Mouse (Mus musculus) lung, embryonic 15.5 days (tissue): ENCODE results near the gene Scfd1. TPM values are rescaled to one million over a fixed set of nuclear protein-coding genes. Genes with fewer than 3 reads are reported as not detected.

Experiments used
- ATAC-seq: fragments of 200-750 bp; cut with Nextera tagmentation; 2 replicates; pipeline ENCODE4 v1.8.0; 2017; ENCODE audit warnings: moderate number of reproducible peaks, borderline replicate concordance; ENCODE audit not compliant: low FRiP score, low TSS enrichment; ENCODE audit errors: extremely low read depth
- H3K27ac ChIP-seq: fragments of 300-500 bp; sonication (generic); 2 replicates; pipeline ENCODE4 v1.5.1; 2015; ENCODE audit warnings: moderate library complexity, mild to moderate bottlenecking, inconsistent platforms
- H3K27me3 ChIP-seq: fragments of 300-500 bp; sonication (generic); 2 replicates; pipeline ENCODE4 v1.6.1; 2015; ENCODE audit warnings: inconsistent platforms
- H3K36me3 ChIP-seq: fragments of 300-500 bp; sonication (generic); 2 replicates; pipeline ENCODE4 v1.6.1; 2015; ENCODE audit warnings: inconsistent platforms
- H3K4me1 ChIP-seq: fragments of 300-500 bp; sonication (generic); 2 replicates; pipeline ENCODE4 v1.6.1; 2015; ENCODE audit warnings: inconsistent platforms
- H3K4me2 ChIP-seq: fragments of 300-500 bp; sonication (generic); 2 replicates; pipeline ENCODE4 v1.6.1; 2015; ENCODE audit warnings: inconsistent platforms, mild to moderate bottlenecking, moderate library complexity
- H3K4me3 ChIP-seq: fragments of 300-500 bp; sonication (generic); 2 replicates; pipeline ENCODE4 v1.5.1; 2015; ENCODE audit warnings: mild to moderate bottlenecking, inconsistent platforms
- H3K9ac ChIP-seq: fragments of 300-500 bp; sonication (generic); 2 replicates; pipeline ENCODE4 v1.6.1; 2015; ENCODE audit warnings: inconsistent platforms
- H3K9me3 ChIP-seq: fragments of 300-500 bp; sonication (generic); 2 replicates; pipeline ENCODE4 v1.6.1; 2016; ENCODE audit warnings: inconsistent platforms
- WGBS: fragments of 180-500 bp; shearing (Covaris S2); methylation state at CpG from one replicate; pipeline ENCODE4 v1.1.7; 2015; 5-methylcytosine and 5-hydroxymethylcytosine counted together
- polyA plus RNA-seq: library from polyadenylated mRNA; unstranded; fragments of >200 nt; fragmentation: Nextera tagmentation; extraction: Ambion mirVana; gene quantifications from 2 replicates; pipeline ENCODE4 v1.2.1, GENCODE M21; 2015

Gene Scfd1
- polyA plus RNA-seq, 1 experiment from 2014 or later, result 83.2 TPM

DNA sequence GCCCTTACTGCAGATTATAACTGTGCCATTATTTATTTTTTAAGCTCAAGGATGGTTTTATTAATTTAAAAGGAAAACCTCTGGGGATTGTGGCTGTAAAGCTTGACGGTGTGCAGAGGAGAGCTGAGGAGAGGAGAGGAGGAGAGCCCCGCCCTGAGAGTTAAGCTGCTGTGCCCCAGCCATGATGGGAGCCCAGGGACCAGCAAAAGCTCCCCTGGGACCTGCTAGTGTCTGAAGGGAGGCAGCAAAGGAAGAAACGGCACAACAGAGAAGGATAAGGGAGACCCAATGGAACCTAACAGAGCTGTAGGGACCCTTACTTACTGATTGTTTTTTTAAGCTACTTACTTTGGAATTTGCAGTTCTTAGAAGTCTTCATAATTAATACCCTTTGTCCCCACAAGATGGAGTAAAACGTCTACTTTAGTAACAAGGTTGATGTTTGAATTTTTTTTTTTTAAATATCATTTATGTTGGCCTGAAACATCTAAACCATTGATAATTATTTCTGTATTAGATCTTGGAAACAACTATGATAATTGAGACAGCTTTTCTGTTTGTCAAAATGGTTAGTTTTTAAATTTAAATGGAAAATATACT is 26.8 kb downstream of the Scfd1 start:
- WGBS, result 49% methylated on average over 4 of the region's 4 CpGs
- no peak for ATAC-seq

DNA sequence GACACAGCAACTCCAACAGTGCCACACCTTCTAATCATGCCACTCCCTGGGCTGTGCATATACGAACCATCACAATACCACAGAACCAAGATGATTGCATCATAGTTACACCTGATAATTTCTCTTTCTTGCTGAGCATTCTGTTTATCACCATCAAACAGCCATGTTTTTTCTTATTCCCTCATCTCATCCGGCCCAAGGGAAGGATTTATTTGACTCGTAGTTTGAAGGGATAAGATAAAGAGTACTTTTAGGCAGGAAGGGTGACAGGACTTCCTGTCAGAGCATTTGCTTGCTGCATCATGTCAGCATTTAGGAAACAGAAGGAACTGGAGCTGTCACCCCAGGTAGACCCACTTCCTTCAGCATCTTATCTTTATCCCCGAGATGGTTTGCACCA is 34.1 kb downstream of the Scfd1 start:
- Histone ChIP-seq H3K36me3 (peaks cover 41% of the 10 kb centered on the region), H3K4me1 (no peaks in the 10 kb centered on the region)
- WGBS, result 65% methylated on average over 4 of the region's 4 CpGs

More for the DNA sequence above, 26.8 kb downstream of the Scfd1 start:
- peaks cover 37% of the 10 kb centered on the region for H3K36me3 ChIP-seq
- H3K4me2 ChIP-seq, result no peak overlapping the region
- H3K27ac ChIP-seq, result no peak overlapping the region
- H3K9me3 ChIP-seq, result no peaks in the 10 kb centered on the region
- H3K4me3 ChIP-seq, result no peak overlapping the region
- no peaks in the 10 kb centered on the region for H3K27me3 ChIP-seq
- no peak overlapping the region for H3K9ac ChIP-seq
- no peaks in the 10 kb centered on the region for H3K4me1 ChIP-seq

GRCm38 (mm10) chr12:51437541-51437940 is 60.2 kb downstream of the Scfd1 start:
- 85% methylated on average over 2 of the region's 2 CpGs for WGBS
- Histone ChIP-seq H3K27ac (no peak overlapping the region), H3K9ac (no peak overlapping the region), H3K4me1 (no peaks in the 10 kb centered on the region), H3K36me3 (peaks cover 47% of the 10 kb centered on the region), H3K4me3 (no peak overlapping the region), H3K4me2 (no peak overlapping the region), H3K27me3 (no peaks in the 10 kb centered on the region), H3K9me3 (no peaks in the 10 kb centered on the region)
- no peak for ATAC-seq

More for the DNA sequence above, 34.1 kb downstream of the Scfd1 start:
- no peak overlapping the region for H3K27ac ChIP-seq
- no peak for ATAC-seq
- no peak overlapping the region for H3K4me3 ChIP-seq
- no peak overlapping the region for H3K4me2 ChIP-seq
- no peaks in the 10 kb centered on the region for H3K27me3 ChIP-seq
- no peaks in the 10 kb centered on the region for H3K9me3 ChIP-seq
- no peak overlapping the region for H3K9ac ChIP-seq

- ATAC-seq, result no peak
- Histone ChIP-seq H3K4me3 (no peak overlapping the region), H3K27me3 (no peaks in the 10 kb centered on the region), H3K36me3 (peaks cover 42% of the 10 kb centered on the region), H3K9me3 (no peaks in the 10 kb centered on the region), H3K27ac (no peak overlapping the region), H3K4me1 (no peaks in the 10 kb centered on the region), H3K9ac (no peak overlapping the region), H3K4me2 (no peak overlapping the region)
- 76% methylated on average over 2 of the region's 2 CpGs for WGBS
Measured at GRCm38 (mm10) chr12:51438311-51438710, 61.0 kb downstream of the Scfd1 start.

- no peaks in the 10 kb centered on the region for H3K9me3 ChIP-seq
- no peak overlapping the region for H3K27ac ChIP-seq
- H3K4me1 ChIP-seq, result no peaks in the 10 kb centered on the region
- H3K27me3 ChIP-seq, result no peaks in the 10 kb centered on the region
- no peak overlapping the region for H3K4me2 ChIP-seq
- WGBS, result 81% methylated on average over 2 of the region's 2 CpGs
- no peak for ATAC-seq
- H3K4me3 ChIP-seq, result no peak overlapping the region
- peaks cover 43% of the 10 kb centered on the region for H3K36me3 ChIP-seq
- no peak overlapping the region for H3K9ac ChIP-seq
Measured at GRCm38 (mm10) chr12:51449303-51449702, 72.0 kb downstream of the Scfd1 start.

DNA sequence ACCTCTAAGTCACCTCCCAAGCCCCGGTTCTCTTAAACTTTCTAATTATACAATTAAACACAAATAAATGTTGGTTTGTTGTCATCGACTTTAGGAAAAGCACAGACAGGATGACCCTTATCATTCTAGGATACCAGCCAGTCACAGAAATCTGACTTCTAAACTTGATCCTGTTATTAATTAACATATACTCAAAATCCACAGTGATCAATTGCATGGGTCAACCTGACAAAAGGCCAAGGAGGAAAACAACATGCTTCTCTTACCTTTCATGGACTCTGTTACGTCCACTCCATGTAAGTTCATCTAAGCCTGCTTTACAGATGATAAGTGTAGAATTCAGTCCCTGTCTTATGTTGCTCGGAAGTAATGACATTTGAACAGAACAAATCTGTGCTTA is 93.6 kb downstream of the Scfd1 start:
- Histone ChIP-seq H3K4me2 (no peak overlapping the region), H3K9ac (no peak overlapping the region), H3K4me3 (no peak overlapping the region), H3K4me1 (no peaks in the 10 kb centered on the region), H3K36me3 (no peaks in the 10 kb centered on the region), H3K27me3 (no peaks in the 10 kb centered on the region), H3K27ac (no peak overlapping the region), H3K9me3 (no peaks in the 10 kb centered on the region)
- 85% methylated on average over 4 of the region's 4 CpGs for WGBS
- no peak for ATAC-seq

DNA sequence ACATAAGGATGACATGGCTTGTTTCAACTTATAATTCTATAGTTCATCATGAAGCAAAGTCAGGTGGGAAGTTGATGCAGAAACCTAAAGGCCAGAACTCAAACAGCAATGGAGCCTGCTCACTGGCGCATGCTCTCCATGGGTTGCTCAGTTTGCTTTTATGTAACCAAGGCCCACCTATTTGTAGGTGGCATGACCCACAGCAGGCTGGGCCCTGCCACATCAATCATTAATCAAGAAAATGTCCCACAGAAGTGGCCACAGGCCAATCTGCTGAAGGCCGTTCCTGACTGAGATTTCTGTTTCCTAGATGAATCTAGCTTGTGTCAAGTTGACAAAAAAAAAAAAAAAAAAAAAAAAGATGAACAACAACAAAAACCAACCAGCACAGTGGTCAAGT is 103.9 kb downstream of the Scfd1 start:
- WGBS, result 65% methylated on average over 2 of the region's 2 CpGs
- no peaks in the 10 kb centered on the region for H3K9me3 ChIP-seq
- no peaks in the 10 kb centered on the region for H3K36me3 ChIP-seq
- no peak overlapping the region for H3K4me3 ChIP-seq
- no peaks in the 10 kb centered on the region for H3K4me1 ChIP-seq
- H3K4me2 ChIP-seq, result no peak overlapping the region
- H3K27me3 ChIP-seq, result no peaks in the 10 kb centered on the region
- H3K9ac ChIP-seq, result no peak overlapping the region
- H3K27ac ChIP-seq, result no peak overlapping the region
- ATAC-seq, result no peak

- Histone ChIP-seq H3K27me3 (no peaks in the 10 kb centered on the region), H3K9ac (no peak overlapping the region), H3K36me3 (no peaks in the 10 kb centered on the region), H3K9me3 (no peaks in the 10 kb centered on the region), H3K4me3 (no peak overlapping the region), H3K4me1 (no peaks in the 10 kb centered on the region), H3K27ac (no peak overlapping the region), H3K4me2 (no peak overlapping the region)
- WGBS, result 80% methylated on average over 7 of the region's 7 CpGs
- ATAC-seq, result no peak
Measured at GRCm38 (mm10) chr12:51492040-51492439, 114.7 kb downstream of the Scfd1 start.

DNA sequence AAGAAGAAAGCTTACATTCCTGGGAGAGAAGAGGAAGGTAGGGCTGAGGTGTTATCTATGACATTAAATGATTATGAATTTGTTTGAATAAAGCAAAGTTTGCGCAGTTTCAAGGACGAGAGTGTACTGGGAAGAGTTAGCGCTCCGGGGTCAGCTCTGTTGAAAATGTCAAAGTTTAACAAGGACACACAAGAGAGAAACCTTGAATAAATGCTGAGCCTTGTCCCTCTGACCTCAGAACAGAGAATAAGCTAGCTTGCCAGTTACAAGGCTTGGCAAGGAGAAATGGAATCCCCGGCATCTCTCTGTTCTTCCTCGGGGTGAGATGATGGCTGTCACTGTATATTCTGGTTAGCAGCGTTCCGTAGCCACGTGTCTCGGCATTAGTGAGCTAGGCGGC is 116.2 kb downstream of the Scfd1 start:
- no peak overlapping the region for H3K4me3 ChIP-seq
- H3K9ac ChIP-seq, result no peak overlapping the region
- ATAC-seq, result no peak
- H3K4me1 ChIP-seq, result no peaks in the 10 kb centered on the region
- H3K27me3 ChIP-seq, result no peaks in the 10 kb centered on the region
- 44% methylated on average over 11 of the region's 11 CpGs for WGBS
- H3K9me3 ChIP-seq, result no peaks in the 10 kb centered on the region
- H3K4me2 ChIP-seq, result no peak overlapping the region
- H3K27ac ChIP-seq, result no peak overlapping the region
- no peaks in the 10 kb centered on the region for H3K36me3 ChIP-seq

DNA sequence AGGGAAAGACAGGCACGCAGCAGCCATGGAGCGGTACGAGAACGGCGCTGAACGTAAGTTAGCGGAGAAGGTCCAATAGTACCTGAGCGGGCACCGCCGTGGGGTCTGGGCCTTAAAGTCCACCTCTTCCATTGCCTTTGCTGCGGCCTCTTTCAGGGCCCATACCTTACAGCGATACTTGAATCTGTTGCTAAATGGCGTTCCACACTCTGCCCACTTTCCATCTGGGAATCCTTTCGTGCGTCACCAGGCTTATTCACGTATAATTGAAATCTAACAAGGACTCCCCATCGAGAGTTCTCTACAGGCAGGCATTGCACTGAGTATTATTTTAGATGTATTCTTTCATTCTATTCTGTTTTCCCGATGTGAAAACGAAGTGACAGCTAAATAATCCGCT is 117.3 kb downstream of the Scfd1 start:
- H3K9me3 ChIP-seq, result no peaks in the 10 kb centered on the region
- H3K4me2 ChIP-seq, result no peak overlapping the region
- H3K4me1 ChIP-seq, result no peaks in the 10 kb centered on the region
- H3K27ac ChIP-seq, result no peak overlapping the region
- no peaks in the 10 kb centered on the region for H3K27me3 ChIP-seq
- 95% methylated on average over 20 of the region's 20 CpGs for WGBS
- H3K36me3 ChIP-seq, result no peaks in the 10 kb centered on the region
- no peak for ATAC-seq
- no peak overlapping the region for H3K4me3 ChIP-seq
- no peak overlapping the region for H3K9ac ChIP-seq

Other genes with a start within 250 kb of the Scfd1 start
- 38.0 and 39.7 TPM in 2 replicates for gene G2e3, start 29.4 kb upstream of the Scfd1 start, polyA plus RNA-seq
- gene Coch, start 215.8 kb downstream of the Scfd1 start, polyA plus RNA-seq, result 0.70 and 0.90 TPM in 2 replicates